Comparison of ENCODE assay signal across 18 mouse cellular contexts in the genomic region with DNA sequence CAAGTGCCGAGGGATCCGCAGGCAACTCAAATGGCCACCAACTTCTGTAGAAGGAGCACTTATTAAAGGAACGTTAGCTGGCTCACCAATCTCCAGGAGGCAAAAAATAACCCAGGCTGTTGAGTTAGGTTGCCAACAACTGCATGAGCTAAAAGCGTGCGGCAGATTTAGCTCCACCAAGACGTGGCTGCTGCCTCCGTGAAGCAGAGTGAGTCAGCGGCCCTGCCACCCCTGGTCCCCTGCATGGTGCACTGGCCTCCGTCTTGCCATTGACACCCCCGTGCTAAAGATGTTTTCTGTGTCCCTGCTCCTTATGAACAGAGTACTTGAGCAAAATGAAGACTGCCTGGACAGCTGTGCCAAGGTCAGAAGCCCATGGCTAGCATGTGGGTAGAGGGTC. TPM values are rescaled to one million over a fixed set of nuclear protein-coding genes. Genes with fewer than 3 reads are reported as not detected.
A peak's percentile ranks its signal among the peaks of the same experiment; 100 is the strongest.
DNase-seq lines count a peak whose midpoint lies in the region; ATAC-seq and TF ChIP-seq lines count a peak whose summit lies in the region.
"Had no signal": no experiment of that assay in that cellular context is flagged by ENCODE, and none has a peak within 500 bp of the region (broad histone marks: within the 10 kb centered on the region; RNA-seq: fewer than 3 reads in every experiment).

No protein-coding gene starts in this region.

- no peak overlapping the region for H3K9ac ChIP-seq in heart, embryonic 16.5 days (ENCODE audit: low read length)
- H3K9ac ChIP-seq: embryonic facial prominence, embryonic 13.5 days; forebrain, embryonic 15.5 days; hindbrain, embryonic 15.5 days; lung, embryonic 15.5 days had no signal

- H3K4me3 ChIP-seq in cortical plate, adult 2 months (ENCODE audit: insufficient read depth, low read length) = no peak overlapping the region
- no peak overlapping the region for H3K4me3 ChIP-seq in heart, embryonic 16.5 days (ENCODE audit: low read length)
- H3K4me3 ChIP-seq in myocyte = no peak overlapping the region
- H3K4me3 ChIP-seq: embryonic facial prominence, embryonic 13.5 days; forebrain, embryonic 15.5 days; hindbrain, embryonic 15.5 days; layer of hippocampus, adult 2 months; lung, embryonic 15.5 days; midbrain, embryonic 10.5 days had no signal

- H3K9me3 ChIP-seq in heart, embryonic 16.5 days (replicated peaks; ENCODE audit: control insufficient read depth, low read length) = no peaks in the 10 kb centered on the region
- H3K9me3 ChIP-seq: embryonic facial prominence, embryonic 13.5 days; forebrain, embryonic 15.5 days; hindbrain, embryonic 15.5 days; lung, embryonic 15.5 days; midbrain, embryonic 10.5 days had no signal

- no peak for TF ChIP-seq CTCF in cortical plate, adult 2 months (IDR thresholded peaks at IDR 0.05; ENCODE audit: extremely low read depth, insufficient read depth, low read length)

- TF ChIP-seq POLR2A in cortical plate, adult 2 months (IDR thresholded peaks at IDR 0.05; ENCODE audit: extremely low read depth, insufficient read depth, low read length) = no peak
- no peak for TF ChIP-seq POLR2A in myocyte (IDR thresholded peaks at IDR 0.05; ENCODE audit: insufficient read length, low read depth)

- H3K79me2 ChIP-seq in myocyte (ENCODE audit: control insufficient read depth, insufficient read depth) = no peaks in the 10 kb centered on the region

- H3K4me2 ChIP-seq in heart, embryonic 16.5 days (ENCODE audit: low read depth, low read length) = peak overlapping the region; percentile 33
- peak overlapping the region; percentile 18 for H3K4me2 ChIP-seq in myocyte (ENCODE audit: low read depth)
- H3K4me2 ChIP-seq: embryonic facial prominence, embryonic 13.5 days; forebrain, embryonic 15.5 days; hindbrain, embryonic 15.5 days; lung, embryonic 15.5 days had no signal

- no peaks in the 10 kb centered on the region for H3K36me3 ChIP-seq in heart, embryonic 16.5 days (ENCODE audit: control insufficient read depth, insufficient read depth)
- H3K36me3 ChIP-seq in myocyte (ENCODE audit: control insufficient read depth, insufficient read depth) = no peaks in the 10 kb centered on the region
- H3K36me3 ChIP-seq: embryonic facial prominence, embryonic 13.5 days; forebrain, embryonic 15.5 days; hindbrain, embryonic 15.5 days; lung, embryonic 15.5 days; midbrain, embryonic 10.5 days had no signal

- WGBS in heart, embryonic 16.5 days = 48% methylated on average over 10 of the region's 10 CpGs

- H3K27ac ChIP-seq in cortical plate, adult 2 months (ENCODE audit: insufficient read depth, low read length) = peak overlapping the region; percentile 65
- peak overlapping the region; percentile 69 for H3K27ac ChIP-seq in heart, embryonic 16.5 days (ENCODE audit: low read length)
- H3K27ac ChIP-seq: embryonic facial prominence, embryonic 13.5 days; forebrain, embryonic 15.5 days; hindbrain, embryonic 15.5 days; layer of hippocampus, adult 2 months; lung, embryonic 15.5 days; midbrain, embryonic 10.5 days had no signal

- H3ac ChIP-seq in myocyte (ENCODE audit: control insufficient read depth, insufficient read length) = no peak overlapping the region

- H3K4me1 ChIP-seq in cortical plate, adult 2 months (ENCODE audit: control insufficient read depth, insufficient read depth, low read length) = peaks cover 4% of the 10 kb centered on the region; the same call in 1 of the 2 replicates
- peaks cover 20% of the 10 kb centered on the region for H3K4me1 ChIP-seq in heart, embryonic 16.5 days (ENCODE audit: control insufficient read depth, insufficient read depth, low read length)
- H3K4me1 ChIP-seq: forebrain, embryonic 15.5 days; hindbrain, embryonic 15.5 days; midbrain, embryonic 10.5 days had no signal

- no peak; the same call in 1 of the 2 replicates for ATAC-seq in heart, embryonic 16.5 days (replicated peaks; ENCODE audit: extremely low read depth, insufficient read depth, low FRiP score)
- ATAC-seq: forebrain, embryonic 15.5 days had no signal

- H3K27me3 ChIP-seq in heart, embryonic 16.5 days (ENCODE audit: control insufficient read depth, insufficient read depth, low read length) = no peaks in the 10 kb centered on the region
- H3K27me3 ChIP-seq in myocyte (ENCODE audit: control insufficient read depth, insufficient read depth, insufficient read length) = peaks cover 37% of the 10 kb centered on the region
- H3K27me3 ChIP-seq: forebrain, embryonic 15.5 days; hindbrain, embryonic 15.5 days; lung, embryonic 15.5 days had no signal

- peak; percentile 64 to 83 for DNase-seq in frontal cortex, postnatal 36 days (ENCODE audit: low spot score in 2 of 2)
- DNase-seq in frontal cortex, postnatal 14 days (ENCODE audit: low spot score in 2 of 2) = no peak
- DNase-seq in spleen, postnatal 14 days (ENCODE audit: low spot score in 2 of 2) = no peak
- no peak for DNase-seq in thymus, postnatal 10 days (ENCODE audit: low spot score in 2 of 2)
- no peak for DNase-seq in spleen, postnatal 36 days (ENCODE audit: low spot score in 2 of 2)
- DNase-seq: cerebellum, adult 9-10 months; liver had no signal

TF ChIP-seq in myocyte, 11 proteins besides CTCF, POLR2A, EP300 and RAD21:
- TF ChIP-seq MYOG (IDR thresholded peaks at IDR 0.05; ENCODE audit: control insufficient read depth in 1 of 3, insufficient read depth in 1 of 3, insufficient read length in 2 of 3, low read depth in 2 of 3) (peak in 1 of 3 experiments; percentile 10), MYOD1 (IDR thresholded peaks at IDR 0.05; ENCODE audit: control insufficient read depth in 1 of 3, insufficient read length in 2 of 3, low read depth in 2 of 3) (no peak)
TF ChIP-seq in myocyte: peak in this region for 1.

RNA-seq across cellular contexts. Expression of gene Mas1, which starts 1.1 kb away (rescaled TPM):
- polyA plus RNA-seq in cortical plate, adult 2 months (2012; rRNA removed) = 35.7 and 39.1 TPM in 2 replicates
- 0.47 and 0.50 TPM in 2 replicates for polyA plus RNA-seq in heart, embryonic 16.5 days (2015; fragmentation: Nextera tagmentation; extraction: Ambion mirVana)
- polyA plus RNA-seq in myocyte (2012; fragmentation: generic; extraction: Trizol) = 0.10 TPM
- polyA plus RNA-seq: hindbrain, embryonic 15.5 days had no signal

RNA-seq across cellular contexts. Expression of gene Mrgprh, which starts 9.0 kb away (rescaled TPM):
- 0.13 and 0.21 TPM in 2 replicates for polyA plus RNA-seq in cortical plate, adult 2 months (2012; rRNA removed)
- 0.24 TPM in 1 of 2 replicates, not detected in the other for polyA plus RNA-seq in heart, embryonic 16.5 days (2015; fragmentation: Nextera tagmentation; extraction: Ambion mirVana)
- not detected for polyA plus RNA-seq in myocyte (2012; fragmentation: generic; extraction: Trizol)
- polyA plus RNA-seq: embryonic facial prominence, embryonic 13.5 days; forebrain, embryonic 15.5 days; hindbrain, embryonic 15.5 days; kidney, embryonic 14.5 days; lung, embryonic 15.5 days; midbrain, embryonic 10.5 days; neural tube, embryonic 11.5 days had no signal

RNA-seq across cellular contexts. Expression of gene Pnldc1, which starts 43.2 kb away (rescaled TPM):
- 2.9 and 4.1 TPM in 2 replicates for polyA plus RNA-seq in cortical plate, adult 2 months (2012; rRNA removed)
- 0.47 and 1.2 TPM in 2 replicates for polyA plus RNA-seq in heart, embryonic 16.5 days (2015; fragmentation: Nextera tagmentation; extraction: Ambion mirVana)
- polyA plus RNA-seq in myocyte (2012; fragmentation: generic; extraction: Trizol) = 0.05 TPM

RNA-seq across cellular contexts. Expression of gene Tcp1, which starts 48.6 kb away (rescaled TPM):
- polyA plus RNA-seq in cortical plate, adult 2 months (2012; rRNA removed) = 135 and 140 TPM in 2 replicates
- 304 and 341 TPM in 2 replicates for polyA plus RNA-seq in heart, embryonic 16.5 days (2015; fragmentation: Nextera tagmentation; extraction: Ambion mirVana)
- polyA plus RNA-seq in myocyte (2012; fragmentation: generic; extraction: Trizol) = 237 TPM

RNA-seq across cellular contexts. Expression of gene Mrpl18, which starts 49.3 kb away (rescaled TPM):
- 56.3 and 58.0 TPM in 2 replicates for polyA plus RNA-seq in cortical plate, adult 2 months (2012; rRNA removed)
- 191 and 213 TPM in 2 replicates for polyA plus RNA-seq in heart, embryonic 16.5 days (2015; fragmentation: Nextera tagmentation; extraction: Ambion mirVana)
- 64.1 TPM for polyA plus RNA-seq in myocyte (2012; fragmentation: generic; extraction: Trizol)

Comparison
In these comparisons a context has a peak if more than half of its experiments do, and no peak if none do; other contexts are left out.
1. DNase-seq: peak in frontal cortex, postnatal 36 days (2 of 2); none in frontal cortex, postnatal 14 days (0 of 2), spleen, postnatal 14 days (0 of 2), thymus, postnatal 10 days (0 of 2) and spleen, postnatal 36 days (0 of 2).
2. RNA of gene Mas1, which starts 1.1 kb away (polyA plus RNA-seq): 35.7 to 39.1 TPM in cortical plate, adult 2 months; 0.47 to 0.50 TPM in heart, embryonic 16.5 days and 0.10 TPM in myocyte (single experiment); every median in the first group is over 10 times any median in the second.